Mouse (Mus musculus) liver, adult 2 months (tissue): ENCODE measurements around the gene Shc3. TPM values are rescaled to one million over a fixed set of nuclear protein-coding genes. Genes with fewer than 3 reads are reported as not detected.

Source experiments
- DNase-seq: peaks from one replicate; pipeline ENCODE4 v3.0.0-alpha.2; 2011; ENCODE audit warnings: low read depth, low spot score; ENCODE audit errors: extremely low read depth
- H3K27ac ChIP-seq: fragments of 200-500 bp; replicated peaks from 2 replicates; pipeline ENCODE4 v1.5.1; 2012; ENCODE audit warnings: low read depth, mild to moderate bottlenecking, control low read depth, inconsistent platforms, low read length; ENCODE audit not compliant: insufficient read depth
- H3K27me3 ChIP-seq: fragments of 200-500 bp; 2 replicates; pipeline ENCODE4 v1.6.1; 2012; ENCODE audit warnings: mild to moderate bottlenecking, moderate library complexity, low read length, inconsistent platforms; ENCODE audit not compliant: control insufficient read depth, insufficient read depth
- H3K36me3 ChIP-seq: fragments of 200-500 bp; 2 replicates; pipeline ENCODE4 v1.6.1; 2012; ENCODE audit warnings: low read length, inconsistent platforms; ENCODE audit not compliant: control insufficient read depth, insufficient read depth
- H3K4me1 ChIP-seq: fragments of 200-500 bp; 2 replicates; pipeline ENCODE4 v1.6.1; 2011; ENCODE audit warnings: low read length; ENCODE audit not compliant: control insufficient read depth, insufficient read depth
- H3K4me3 ChIP-seq: fragments of 200-500 bp; 2 replicates; pipeline ENCODE4 v1.5.1; 2011; ENCODE audit warnings: low read depth, mild to moderate bottlenecking, control low read depth, low read length, moderate library complexity; ENCODE audit not compliant: insufficient read depth
- H3K79me2 ChIP-seq: fragments of 200-500 bp; 2 replicates; pipeline ENCODE4 v1.6.1; 2012; ENCODE audit warnings: inconsistent platforms, mild to moderate bottlenecking, low read length, moderate library complexity; ENCODE audit not compliant: control insufficient read depth, insufficient read depth
- H3K9ac ChIP-seq: fragments of 200-500 bp; 2 replicates; pipeline ENCODE4 v1.6.1; 2012; ENCODE audit warnings: low read depth, mild to moderate bottlenecking, control low read depth, inconsistent platforms, low read length
- CTCF ChIP-seq: fragments of 200-500 bp; IDR thresholded peaks from 2 replicates; pipeline ENCODE4 v1.5.1; 2011; ENCODE audit warnings: low read depth, low read length, control low read depth
- POLR2A ChIP-seq: fragments of 200-500 bp; IDR thresholded peaks from 2 replicates; pipeline ENCODE4 v1.6.1; 2011; ENCODE audit warnings: low read length, control low read depth; ENCODE audit not compliant: insufficient read depth; ENCODE audit errors: extremely low read depth
- WGBS: fragments of 180-500 bp; shearing (Covaris S2); methylation state at CpG from one replicate; pipeline ENCODE4 v1.1.7; 2018; 5-methylcytosine and 5-hydroxymethylcytosine counted together
- polyA plus RNA-seq: library from polyadenylated mRNA; depleted of rRNA; stranded (reverse); fragments of >200 nt; gene quantifications from 2 replicates; pipeline ENCODE4 v1.2.3, GENCODE M21; 2012
- total RNA-seq: library from RNA; depleted of rRNA; stranded (reverse); fragments of >200 nt; gene quantifications from 2 replicates; pipeline ENCODE4 v1.2.3, GENCODE M21; 2014

Shc3 gene
- total and polyA plus RNA-seq, 2 experiments: 0.09 TPM; not detected in 1

DNA sequence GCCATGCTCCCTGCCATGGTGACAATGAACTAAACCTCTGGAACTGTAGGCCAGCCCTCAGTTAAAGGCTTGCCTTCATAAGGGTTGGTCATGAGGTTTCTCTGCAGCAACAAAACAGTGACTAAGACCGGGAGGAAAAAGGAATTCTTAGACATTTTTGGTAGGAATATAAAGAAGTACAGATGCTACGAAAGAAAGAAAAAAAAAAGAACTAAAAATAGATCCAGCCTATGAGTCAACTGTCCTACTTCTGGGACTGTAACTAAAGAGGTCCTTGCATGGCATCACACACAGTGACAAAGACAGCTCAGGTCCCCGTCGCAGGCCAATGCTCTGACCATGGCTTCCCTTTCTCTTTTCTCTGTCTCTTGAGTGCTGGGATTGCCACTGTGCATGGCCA is 164.7 kb downstream of the Shc3 start:
- Histone ChIP-seq H3K9ac (no peak overlapping the region), H3K4me1 (peaks cover 2% of the 10 kb centered on the region; the same call in 1 of the 2 replicates), H3K27ac (no peak overlapping the region), H3K4me3 (no peak overlapping the region), H3K36me3 (no peaks in the 10 kb centered on the region), H3K27me3 (0 out of 2 replicates have a peak, but pooled peaks cover 6% of the 10 kb centered on the region), H3K79me2 (no peaks in the 10 kb centered on the region)
- WGBS: 86% methylated on average over 4 of the region's 4 CpGs
- DNase-seq: no peak
- TF ChIP-seq CTCF (no peak), POLR2A (no peak)

DNA sequence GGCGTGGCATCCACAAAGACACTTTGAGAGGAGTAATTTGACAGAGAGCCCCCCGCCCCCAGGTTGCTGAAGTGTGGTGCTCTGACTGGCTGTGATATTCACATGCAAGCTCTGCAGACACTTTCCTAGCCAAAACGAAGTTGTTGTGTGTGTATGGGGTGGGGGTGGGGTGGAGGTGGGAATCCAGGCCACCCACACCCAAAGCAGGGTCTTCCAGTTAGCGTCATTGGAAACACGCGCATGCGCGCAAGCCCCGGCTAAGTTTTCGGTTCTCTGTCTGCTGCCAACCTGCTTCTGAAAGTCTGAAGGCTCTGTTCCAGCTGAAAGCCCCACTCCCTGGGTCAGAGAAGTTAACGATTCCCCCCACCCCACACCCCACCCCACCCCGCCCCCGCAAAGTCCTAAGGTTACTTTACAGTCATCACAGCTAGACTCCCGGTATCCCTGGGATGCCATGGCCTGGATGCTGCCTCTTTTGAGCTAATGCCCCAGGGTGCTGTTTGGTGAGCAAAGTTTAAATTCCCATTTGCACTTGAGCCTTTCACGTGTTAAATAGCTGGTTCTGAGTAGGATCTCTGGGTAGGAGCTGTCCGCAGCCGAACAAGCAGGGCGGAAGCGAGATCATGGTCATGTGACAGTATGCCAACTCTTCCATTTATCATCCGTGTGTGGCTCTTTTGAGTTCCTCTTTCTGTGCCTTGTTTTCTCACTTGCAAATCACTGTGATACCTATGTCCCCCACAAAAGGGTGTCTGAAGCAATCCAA is 168.3 kb downstream of the Shc3 start:
- Histone ChIP-seq H3K4me1 (peaks cover 2% of the 10 kb centered on the region; the same call in 1 of the 2 replicates), H3K4me3 (no peak overlapping the region), H3K27me3 (no peaks in the 10 kb centered on the region), H3K27ac (no peak overlapping the region), H3K36me3 (no peaks in the 10 kb centered on the region), H3K79me2 (no peaks in the 10 kb centered on the region), H3K9ac (no peak overlapping the region)
- WGBS: 5% methylated on average over 20 of the region's 20 CpGs
- DNase-seq: no peak
- no peak for TF ChIP-seq POLR2A
- no peak for TF ChIP-seq CTCF

DNA sequence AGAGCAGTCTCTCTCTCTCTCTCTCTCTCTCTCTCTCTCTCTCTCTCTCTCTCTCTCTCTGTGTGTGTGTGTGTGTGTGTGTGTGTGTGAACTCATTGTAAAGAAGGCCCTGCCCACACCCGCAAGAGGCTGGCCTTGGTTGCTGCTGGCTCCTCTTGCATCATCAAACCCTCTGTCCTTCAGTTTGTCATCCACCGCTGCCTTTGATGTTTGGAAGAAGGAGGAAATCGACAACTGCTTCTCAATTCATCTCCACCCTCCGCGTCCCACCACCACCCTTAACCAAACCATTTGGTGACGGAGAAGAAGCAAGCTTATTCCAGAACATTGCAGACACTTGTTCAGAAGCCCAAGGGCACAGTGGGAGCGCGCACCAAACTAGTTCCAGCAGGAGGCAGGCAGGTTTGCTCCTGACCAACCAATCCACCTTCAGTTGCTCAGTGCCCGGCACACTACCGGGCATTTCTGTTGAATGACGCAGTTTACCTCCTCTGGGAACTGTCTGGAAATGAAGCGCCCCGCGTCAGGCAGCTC is 169.0 kb downstream of the Shc3 start:
- WGBS: 17% methylated on average over 14 of the region's 14 CpGs
- Histone ChIP-seq H3K36me3 (no peaks in the 10 kb centered on the region), H3K9ac (no peak overlapping the region), H3K4me3 (no peak overlapping the region), H3K27ac (no peak overlapping the region), H3K79me2 (no peaks in the 10 kb centered on the region), H3K27me3 (no peaks in the 10 kb centered on the region), H3K4me1 (peaks cover 2% of the 10 kb centered on the region; the same call in 1 of the 2 replicates)
- no peak for DNase-seq
- no peak for TF ChIP-seq POLR2A

DNA sequence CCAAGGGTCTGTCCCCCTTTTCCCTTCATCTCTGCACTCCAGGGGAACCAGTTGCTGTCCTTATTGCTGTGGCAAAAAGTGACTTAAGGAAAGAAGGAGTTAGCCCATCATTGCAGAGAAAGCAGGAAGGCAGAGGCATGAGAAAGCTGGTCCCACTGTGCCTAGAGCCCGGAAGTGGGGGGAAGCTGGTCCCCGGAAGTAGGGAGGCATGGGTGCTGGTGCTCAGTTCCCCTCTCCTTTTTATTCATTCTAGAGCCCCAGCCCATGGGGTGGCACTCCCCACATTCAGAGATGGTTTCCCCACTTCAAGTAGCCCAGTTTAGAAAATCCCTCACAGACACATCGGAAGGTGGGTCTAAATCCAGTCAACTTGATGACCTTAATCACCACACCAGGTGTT is 169.7 kb downstream of the Shc3 start:
- no peaks in the 10 kb centered on the region for H3K27me3 ChIP-seq
- H3K36me3 ChIP-seq: no peaks in the 10 kb centered on the region
- no peaks in the 10 kb centered on the region for H3K79me2 ChIP-seq
- H3K4me1 ChIP-seq: peaks cover 2% of the 10 kb centered on the region; the same call in 1 of the 2 replicates
- no peak overlapping the region for H3K9ac ChIP-seq
- TF ChIP-seq POLR2A (no peak), CTCF (no peak)
- 92% methylated on average over 3 of the region's 3 CpGs for WGBS
- DNase-seq: no peak
- no peak overlapping the region for H3K27ac ChIP-seq
- no peak overlapping the region for H3K4me3 ChIP-seq

DNA sequence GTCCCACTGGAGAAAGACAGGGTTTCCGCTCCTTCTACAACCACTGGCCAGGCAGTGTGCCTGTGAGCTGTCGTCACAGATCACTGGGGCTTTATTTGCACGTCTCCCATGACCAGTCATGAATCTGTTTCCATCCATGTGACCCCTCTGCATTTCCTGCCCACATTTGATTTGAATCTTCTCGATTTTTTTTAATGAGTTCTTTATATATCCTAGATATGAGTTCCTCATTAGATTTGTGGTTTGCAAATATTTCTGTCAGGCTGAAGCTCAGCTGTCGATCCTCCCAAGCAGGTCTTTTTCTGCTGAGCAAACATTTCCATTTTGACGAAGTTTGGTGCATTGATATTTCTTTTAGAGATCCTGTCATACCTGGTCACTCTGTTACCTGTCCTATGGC is 171.4 kb downstream of the Shc3 start:
- H3K9ac ChIP-seq: no peak overlapping the region
- no peaks in the 10 kb centered on the region for H3K27me3 ChIP-seq
- TF ChIP-seq CTCF (no peak), POLR2A (no peak)
- H3K79me2 ChIP-seq: no peaks in the 10 kb centered on the region
- no peak overlapping the region for H3K27ac ChIP-seq
- WGBS: 71% methylated on average over 6 of the region's 6 CpGs
- no peak overlapping the region for H3K4me3 ChIP-seq
- H3K4me1 ChIP-seq: peaks cover 2% of the 10 kb centered on the region; the same call in 1 of the 2 replicates
- no peaks in the 10 kb centered on the region for H3K36me3 ChIP-seq
- no peak for DNase-seq

DNA sequence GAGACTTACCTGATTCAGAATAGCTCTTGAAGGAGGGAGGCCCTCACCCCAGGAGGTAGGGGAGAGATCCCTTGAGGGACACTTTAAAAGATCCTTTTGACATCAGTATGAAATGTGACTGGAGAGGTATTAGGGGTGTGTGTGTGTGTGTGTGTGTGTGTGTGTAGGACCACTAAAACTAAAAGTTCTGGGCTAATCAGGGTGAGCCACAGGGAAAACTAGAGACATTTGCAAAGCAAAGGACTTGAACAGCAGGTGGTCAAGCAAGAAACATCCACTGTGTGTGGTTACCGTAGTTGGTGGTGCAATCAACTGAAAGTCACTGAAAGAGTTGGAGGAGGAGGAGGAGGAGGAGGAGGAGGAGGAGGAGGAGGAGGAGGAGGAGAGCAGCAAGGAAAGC is 177.0 kb downstream of the Shc3 start:
- Histone ChIP-seq H3K9ac (no peak overlapping the region), H3K27me3 (no peaks in the 10 kb centered on the region), H3K4me3 (no peak overlapping the region), H3K79me2 (no peaks in the 10 kb centered on the region), H3K4me1 (no peaks in the 10 kb centered on the region), H3K27ac (no peak overlapping the region), H3K36me3 (no peaks in the 10 kb centered on the region)
- DNase-seq: no peak
- TF ChIP-seq CTCF (no peak), POLR2A (no peak)
- WGBS: 100% methylated on average over 1 of the region's 1 CpGs
